Mouse (Mus musculus): ENCODE results near the gene Pacsin3. TPM values are rescaled to one million over a fixed set of nuclear protein-coding genes. Genes with fewer than 3 reads are reported as not detected.
A peak's percentile ranks its signal among the peaks of the same experiment; 100 is the strongest.

Pacsin3 gene
- total and polyA plus RNA-seq, 3 experiments: 1.2 to 9.1 (median 1.4) TPM

- TF ChIP-seq ETS1 (conservative IDR thresholded peaks at IDR 0.05; ENCODE audit: low read depth, low read length) (no peak), UBTF (IDR thresholded peaks at IDR 0.05; ENCODE audit: low read depth, low read length) (no peak), MAZ (IDR thresholded peaks at IDR 0.05; ENCODE audit: low read depth, low read length) (no peak), BHLHE40 (IDR thresholded peaks at IDR 0.05; ENCODE audit: low read depth, low read length) (no peak), SMC3 (IDR thresholded peaks at IDR 0.05; ENCODE audit: low read depth, low read length) (no peak), HCFC1 (IDR thresholded peaks at IDR 0.05; ENCODE audit: low read depth, low read length) (no peak), MYC (IDR thresholded peaks at IDR 0.05; ENCODE audit: low read depth, low read length) (no peak), CTCF (conservative IDR thresholded peaks at IDR 0.05 in 1 of 2, IDR thresholded peaks at IDR 0.05 in 1 of 2; ENCODE audit: low read depth in 2 of 2, low read length in 2 of 2) (no peak), E2F4 (IDR thresholded peaks at IDR 0.05; ENCODE audit: insufficient replicate concordance, low read depth, low read length) (no peak), POLR2A (IDR thresholded peaks at IDR 0.05; ENCODE audit: low read depth, low read length) (no peak; the same call in 1 of the 2 replicates)
- Histone ChIP-seq H3K4me3 (replicated peaks in 1 of 3; ENCODE audit: low read depth in 2 of 3, low read length in 2 of 3, poor library complexity in 1 of 3) (no peak overlapping the region), H3K27me3 (replicated peaks) (no peaks in the 10 kb centered on the region), H3K79me2 (replicated peaks; ENCODE audit: control insufficient read depth, extremely low read depth, insufficient read depth, poor library complexity, severe bottlenecking) (peaks cover 28% of the 10 kb centered on the region), H3K27ac (ENCODE audit: insufficient read depth, low read depth) (no peak overlapping the region), H3K4me1 (ENCODE audit: control insufficient read depth in 1 of 2, insufficient read depth in 2 of 2) (peaks cover 0 to 14% of the 10 kb centered on the region in 2 experiments; a peak in 2 of 4 replicates), H3K9me3 (replicated peaks; ENCODE audit: low read length) (no peaks in the 10 kb centered on the region), H3K36me3 (replicated peaks in 1 of 2; ENCODE audit: control insufficient read depth in 1 of 2, insufficient read depth in 1 of 2, low read length in 1 of 2) (peaks cover 66 to 83% of the 10 kb centered on the region in 2 experiments), H3K9ac (ENCODE audit: insufficient read depth, low read depth) (no peak overlapping the region), H3K4me2 (ENCODE audit: insufficient read depth, low read depth, poor library complexity, severe bottlenecking) (no peak overlapping the region)
- DNase-seq (ENCODE audit: extremely low read depth): no peak
- in situ Hi-C loops (cut with MboI; ENCODE audit: low pct_ligation_motif_present, low pct_unique_long_range_greater_than_20kb, low sequenced_read_pairs) (no loop called here), dilution Hi-C loops (cut with MboI; ENCODE audit: extremely low pct_ligation_motif_present, extremely low pct_unique_long_range_greater_than_20kb, low sequenced_read_pairs) (no loop called here)
Observed at GRCm38 (mm10) chr2:91269687-91270133, 14.0 kb downstream of the Pacsin3 start.

- H3K27ac ChIP-seq (ENCODE audit: insufficient read depth, low read depth): no peak overlapping the region
- H3K9me3 ChIP-seq (replicated peaks; ENCODE audit: low read length): no peaks in the 10 kb centered on the region
- TF ChIP-seq MXI1 (IDR thresholded peaks at IDR 0.05; ENCODE audit: low read depth, low read length) (no peak), POLR2AphosphoS2 (IDR thresholded peaks at IDR 0.05; ENCODE audit: low read depth, low read length) (0 out of 2 replicates have a peak, but pooled peaks have one; percentile 29), SMC3 (IDR thresholded peaks at IDR 0.05; ENCODE audit: low read depth, low read length) (no peak), RAD21 (IDR thresholded peaks at IDR 0.05; ENCODE audit: low read depth, low read length) (no peak)
- in situ Hi-C loops (cut with MboI; ENCODE audit: low pct_ligation_motif_present, low pct_unique_long_range_greater_than_20kb, low sequenced_read_pairs): no loop called here
- dilution Hi-C loops (cut with MboI; ENCODE audit: extremely low pct_ligation_motif_present, extremely low pct_unique_long_range_greater_than_20kb, low sequenced_read_pairs): no loop called here
- H3K4me2 ChIP-seq (ENCODE audit: insufficient read depth, low read depth, poor library complexity, severe bottlenecking): no peak overlapping the region
- no peak overlapping the region for H3K9ac ChIP-seq (ENCODE audit: insufficient read depth, low read depth)
- no peaks in the 10 kb centered on the region for H3K27me3 ChIP-seq (replicated peaks)
- peaks cover 38 to 81% of the 10 kb centered on the region in 2 experiments for H3K36me3 ChIP-seq (replicated peaks in 1 of 2; ENCODE audit: control insufficient read depth in 1 of 2, insufficient read depth in 1 of 2, low read length in 1 of 2)
- no peaks in the 10 kb centered on the region; the same call in 1 of the 2 replicates for H3K79me2 ChIP-seq (replicated peaks; ENCODE audit: control insufficient read depth, extremely low read depth, insufficient read depth, poor library complexity, severe bottlenecking)
- H3K4me1 ChIP-seq (ENCODE audit: control insufficient read depth in 1 of 2, insufficient read depth in 2 of 2): peaks cover 0 to 14% of the 10 kb centered on the region in 2 experiments; a peak in 2 of 4 replicates
- no peak for DNase-seq (ENCODE audit: extremely low read depth)
- no peak overlapping the region for H3K4me3 ChIP-seq (replicated peaks in 1 of 3; ENCODE audit: low read depth in 2 of 3, low read length in 2 of 3, poor library complexity in 1 of 3)
Observed at GRCm38 (mm10) chr2:91278749-91279371, 23.1 kb downstream of the Pacsin3 start.

DNA sequence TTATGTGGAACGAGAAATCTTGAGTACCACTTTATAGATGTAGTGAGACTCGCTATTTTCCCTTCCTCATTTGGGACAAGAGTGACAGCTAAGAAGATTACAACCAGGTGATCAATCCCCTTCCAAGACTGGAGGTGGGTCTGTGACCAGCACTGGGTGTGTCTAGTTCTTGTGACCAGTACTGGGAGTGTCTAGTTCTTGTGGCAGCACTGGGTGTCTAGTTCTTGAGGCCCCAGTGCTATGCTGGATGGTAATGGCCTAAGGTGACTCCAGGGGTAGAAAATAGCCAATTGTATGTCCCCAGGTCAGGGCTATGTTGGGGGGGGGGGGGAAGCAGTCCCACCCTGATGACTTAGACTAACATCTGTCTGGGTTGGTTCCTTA, 23.6 kb downstream of the Pacsin3 start:
- Histone ChIP-seq H3K9ac (ENCODE audit: insufficient read depth, low read depth) (no peak overlapping the region), H3K4me1 (ENCODE audit: control insufficient read depth in 1 of 2, insufficient read depth in 2 of 2) (peaks cover 0 to 14% of the 10 kb centered on the region in 2 experiments; a peak in 2 of 4 replicates), H3K4me3 (replicated peaks in 1 of 3; ENCODE audit: low read depth in 2 of 3, low read length in 2 of 3, poor library complexity in 1 of 3) (no peak overlapping the region), H3K27ac (ENCODE audit: insufficient read depth, low read depth) (no peak overlapping the region), H3K79me2 (replicated peaks; ENCODE audit: control insufficient read depth, extremely low read depth, insufficient read depth, poor library complexity, severe bottlenecking) (no peaks in the 10 kb centered on the region; the same call in 1 of the 2 replicates), H3K27me3 (replicated peaks) (no peaks in the 10 kb centered on the region), H3K9me3 (replicated peaks; ENCODE audit: low read length) (no peaks in the 10 kb centered on the region), H3K36me3 (replicated peaks in 1 of 2; ENCODE audit: control insufficient read depth in 1 of 2, insufficient read depth in 1 of 2, low read length in 1 of 2) (peaks cover 33 to 76% of the 10 kb centered on the region in 2 experiments), H3K4me2 (ENCODE audit: insufficient read depth, low read depth, poor library complexity, severe bottlenecking) (no peak overlapping the region)
- dilution Hi-C loops (cut with MboI; ENCODE audit: extremely low pct_ligation_motif_present, extremely low pct_unique_long_range_greater_than_20kb, low sequenced_read_pairs): no loop called here
- no peak for DNase-seq (ENCODE audit: extremely low read depth)
- no peak for TF ChIP-seq KAT2A (IDR thresholded peaks at IDR 0.05; ENCODE audit: insufficient replicate concordance, low read length)
- no peak for TF ChIP-seq RAD21 (IDR thresholded peaks at IDR 0.05; ENCODE audit: low read depth, low read length)
- no peak for TF ChIP-seq BHLHE40 (IDR thresholded peaks at IDR 0.05; ENCODE audit: low read depth, low read length)
- TF ChIP-seq E2F4 (IDR thresholded peaks at IDR 0.05; ENCODE audit: insufficient replicate concordance, low read depth, low read length): no peak
- TF ChIP-seq RCOR1 (conservative IDR thresholded peaks at IDR 0.05; ENCODE audit: low read depth, low read length): no peak
- no peak for TF ChIP-seq HCFC1 (IDR thresholded peaks at IDR 0.05; ENCODE audit: low read depth, low read length)
- in situ Hi-C loops (cut with MboI; ENCODE audit: low pct_ligation_motif_present, low pct_unique_long_range_greater_than_20kb, low sequenced_read_pairs): no loop called here
